Mouse (Mus musculus) liver, embryonic 16.5 days (tissue): ENCODE data around the gene Ppme1. TPM values are rescaled to one million over a fixed set of nuclear protein-coding genes. Genes with fewer than 3 reads are reported as not detected.

ENCODE experiments used
- ATAC-seq: fragments of 200-750 bp; cut with Nextera tagmentation; 2 replicates; pipeline ENCODE4 v1.8.0; 2017; ENCODE audit warnings: low read depth, mild to moderate bottlenecking, moderate number of reproducible peaks, moderate library complexity
- H3K27ac ChIP-seq: fragments of 300-500 bp; sonication (generic); 2 replicates; pipeline ENCODE4 v1.5.1; 2014; ENCODE audit warnings: mild to moderate bottlenecking, low read length
- H3K27me3 ChIP-seq: fragments of 300-500 bp; sonication (generic); 2 replicates; pipeline ENCODE4 v1.6.1; 2014; ENCODE audit warnings: low read depth, low read length, mixed read lengths; ENCODE audit not compliant: control insufficient read depth, insufficient read depth
- H3K36me3 ChIP-seq: fragments of 300-500 bp; sonication (generic); 2 replicates; pipeline ENCODE4 v1.6.1; 2014; ENCODE audit warnings: mild to moderate bottlenecking; ENCODE audit not compliant: control insufficient read depth, insufficient read depth
- H3K4me1 ChIP-seq: fragments of 300-500 bp; sonication (generic); 2 replicates; pipeline ENCODE4 v1.6.1; 2014; ENCODE audit warnings: low read depth, low read length, mixed read lengths; ENCODE audit not compliant: control insufficient read depth
- H3K4me2 ChIP-seq: fragments of 300-500 bp; sonication (generic); 2 replicates; pipeline ENCODE4 v1.6.1; 2014; ENCODE audit warnings: low read depth, low read length, mixed read lengths
- H3K4me3 ChIP-seq: fragments of 300-500 bp; sonication (generic); 2 replicates; pipeline ENCODE4 v1.5.1; 2014; ENCODE audit warnings: low read depth, mild to moderate bottlenecking, low read length
- H3K9ac ChIP-seq: fragments of 300-500 bp; sonication (generic); 2 replicates; pipeline ENCODE4 v1.6.1; 2014; ENCODE audit warnings: low read depth, low read length
- H3K9me3 ChIP-seq: fragments of 300-500 bp; sonication (generic); replicated peaks from 2 replicates; pipeline ENCODE4 v1.6.1; 2016; ENCODE audit warnings: low read length; ENCODE audit not compliant: control insufficient read depth
- WGBS: fragments of 180-500 bp; shearing (Covaris S2); extraction: QIAGEN DNeasy Blood & Tissue Kit; methylation state at CpG from one replicate; pipeline ENCODE4 v1.1.7; 2014; ENCODE audit not compliant: insufficient replicate concordance; 5-methylcytosine and 5-hydroxymethylcytosine counted together
- polyA plus RNA-seq: library from polyadenylated mRNA; unstranded; fragments of >200 nt; fragmentation: Nextera tagmentation; extraction: Ambion mirVana; gene quantifications from 2 replicates; pipeline ENCODE4 v1.2.1, GENCODE M21; 2015

Gene Ppme1
- polyA plus RNA-seq, 1 experiment from 2014 or later, result 26.4 TPM

GRCm38 (mm10) chr7:100316924-100317323 lies 55.2 kb downstream of the Ppme1 start:
- H3K9ac ChIP-seq, result no peak overlapping the region
- H3K27me3 ChIP-seq, result no peaks in the 10 kb centered on the region
- no peak overlapping the region for H3K4me2 ChIP-seq
- peak; percentile 77 for ATAC-seq
- H3K4me3 ChIP-seq, result no peak overlapping the region
- H3K4me1 ChIP-seq, result peaks cover 10% of the 10 kb centered on the region; the same call in 1 of the 2 replicates
- H3K36me3 ChIP-seq, result no peaks in the 10 kb centered on the region
- WGBS, result 16% methylated on average over 8 of the region's 8 CpGs
- no peak overlapping the region for H3K27ac ChIP-seq
- H3K9me3 ChIP-seq, result no peaks in the 10 kb centered on the region

GRCm38 (mm10) chr7:100312716-100313115 lies 59.4 kb downstream of the Ppme1 start:
- no peaks in the 10 kb centered on the region for H3K27me3 ChIP-seq
- no peaks in the 10 kb centered on the region for H3K9me3 ChIP-seq
- ATAC-seq, result no peak
- peaks cover 7% of the 10 kb centered on the region; the same call in 1 of the 2 replicates for H3K4me1 ChIP-seq
- H3K4me2 ChIP-seq, result no peak overlapping the region
- WGBS, result 56% methylated on average over 4 of the region's 4 CpGs
- H3K36me3 ChIP-seq, result no peaks in the 10 kb centered on the region
- no peak overlapping the region for H3K27ac ChIP-seq
- no peak overlapping the region for H3K9ac ChIP-seq
- no peak overlapping the region for H3K4me3 ChIP-seq

GRCm38 (mm10) chr7:100310290-100310689 lies 61.8 kb downstream of the Ppme1 start:
- no peaks in the 10 kb centered on the region for H3K27me3 ChIP-seq
- H3K36me3 ChIP-seq, result no peaks in the 10 kb centered on the region
- H3K4me1 ChIP-seq, result no peaks in the 10 kb centered on the region
- no peak overlapping the region for H3K9ac ChIP-seq
- H3K4me2 ChIP-seq, result no peak overlapping the region
- WGBS, result 53% methylated on average over 12 of the region's 12 CpGs
- no peak overlapping the region for H3K4me3 ChIP-seq
- H3K9me3 ChIP-seq, result no peaks in the 10 kb centered on the region
- H3K27ac ChIP-seq, result no peak overlapping the region
- ATAC-seq, result no peak

- ATAC-seq, result no peak
- H3K27ac ChIP-seq, result no peak overlapping the region
- no peaks in the 10 kb centered on the region for H3K9me3 ChIP-seq
- no peaks in the 10 kb centered on the region for H3K36me3 ChIP-seq
- no peak overlapping the region for H3K4me2 ChIP-seq
- 49% methylated on average over 6 of the region's 6 CpGs for WGBS
- no peak overlapping the region for H3K9ac ChIP-seq
- no peaks in the 10 kb centered on the region for H3K27me3 ChIP-seq
- H3K4me3 ChIP-seq, result no peak overlapping the region
- no peaks in the 10 kb centered on the region for H3K4me1 ChIP-seq
Observed at GRCm38 (mm10) chr7:100309679-100310078, 62.4 kb downstream of the Ppme1 start.

- no peak for ATAC-seq
- Histone ChIP-seq H3K4me3 (no peak overlapping the region), H3K9me3 (no peaks in the 10 kb centered on the region), H3K27me3 (no peaks in the 10 kb centered on the region), H3K4me1 (no peaks in the 10 kb centered on the region), H3K9ac (no peak overlapping the region), H3K36me3 (no peaks in the 10 kb centered on the region), H3K27ac (no peak overlapping the region), H3K4me2 (no peak overlapping the region)
- 32% methylated on average over 1 of the region's 1 CpGs for WGBS
Observed at GRCm38 (mm10) chr7:100309216-100309615, 62.9 kb downstream of the Ppme1 start.

- no peak overlapping the region for H3K9ac ChIP-seq
- WGBS, result 58% methylated on average over 6 of the region's 6 CpGs
- H3K9me3 ChIP-seq, result no peaks in the 10 kb centered on the region
- no peak overlapping the region for H3K27ac ChIP-seq
- no peaks in the 10 kb centered on the region for H3K4me1 ChIP-seq
- H3K36me3 ChIP-seq, result no peaks in the 10 kb centered on the region
- ATAC-seq, result no peak
- no peaks in the 10 kb centered on the region for H3K27me3 ChIP-seq
- H3K4me3 ChIP-seq, result no peak overlapping the region
- H3K4me2 ChIP-seq, result no peak overlapping the region
Observed at GRCm38 (mm10) chr7:100307872-100308653, 64.0 kb downstream of the Ppme1 start.

- Histone ChIP-seq H3K4me3 (no peak overlapping the region), H3K9ac (no peak overlapping the region), H3K4me2 (no peak overlapping the region), H3K36me3 (no peaks in the 10 kb centered on the region), H3K27me3 (no peaks in the 10 kb centered on the region), H3K27ac (no peak overlapping the region), H3K9me3 (no peaks in the 10 kb centered on the region), H3K4me1 (no peaks in the 10 kb centered on the region)
- ATAC-seq, result no peak
- 67% methylated on average over 9 of the region's 9 CpGs for WGBS
Observed at GRCm38 (mm10) chr7:100305894-100306293, 66.2 kb downstream of the Ppme1 start.

GRCm38 (mm10) chr7:100302316-100302715 lies 69.8 kb downstream of the Ppme1 start:
- no peak overlapping the region for H3K9ac ChIP-seq
- no peaks in the 10 kb centered on the region for H3K27me3 ChIP-seq
- no peak for ATAC-seq
- H3K36me3 ChIP-seq, result no peaks in the 10 kb centered on the region
- no peak overlapping the region for H3K4me2 ChIP-seq
- WGBS, result 39% methylated on average over 4 of the region's 4 CpGs
- no peaks in the 10 kb centered on the region for H3K9me3 ChIP-seq
- H3K4me3 ChIP-seq, result no peak overlapping the region
- no peak overlapping the region for H3K27ac ChIP-seq
- no peaks in the 10 kb centered on the region for H3K4me1 ChIP-seq

- no peak overlapping the region for H3K4me2 ChIP-seq
- ATAC-seq, result no peak
- H3K27me3 ChIP-seq, result no peaks in the 10 kb centered on the region
- H3K9ac ChIP-seq, result no peak overlapping the region
- H3K9me3 ChIP-seq, result no peaks in the 10 kb centered on the region
- WGBS, result 59% methylated on average over 3 of the region's 3 CpGs
- no peak overlapping the region for H3K4me3 ChIP-seq
- no peaks in the 10 kb centered on the region for H3K4me1 ChIP-seq
- H3K36me3 ChIP-seq, result no peaks in the 10 kb centered on the region
- no peak overlapping the region for H3K27ac ChIP-seq
Observed at GRCm38 (mm10) chr7:100301390-100301789, 70.7 kb downstream of the Ppme1 start.
